Mouse (Mus musculus): Measurements from ENCODE around the gene Nsl1.

DNA sequence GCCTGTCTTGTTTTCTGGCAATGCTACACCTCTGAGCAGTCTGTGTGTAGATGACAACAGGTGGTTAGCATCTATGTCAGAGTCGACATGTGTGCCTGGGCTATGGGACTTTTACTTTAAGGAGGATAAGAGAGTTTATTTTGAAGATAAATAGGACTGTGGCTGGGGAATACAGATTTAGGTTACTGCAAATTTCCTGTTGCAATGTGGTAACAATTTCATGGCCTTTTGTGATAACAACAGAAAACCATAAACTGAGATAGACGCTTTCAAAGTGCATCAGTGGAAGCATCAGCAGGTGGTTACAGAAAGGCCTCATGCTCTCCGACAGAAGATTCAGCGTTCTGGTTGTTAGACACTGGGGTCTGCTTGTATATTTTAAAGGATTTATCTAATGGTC lies 10.7 kb downstream of the Nsl1 start:
- TF ChIP-seq ZC3H11A (IDR thresholded peaks at IDR 0.05; ENCODE audit: borderline replicate concordance, low read depth, low read length) (no peak), CHD2 (IDR thresholded peaks at IDR 0.05; ENCODE audit: low read depth, low read length) (no peak)

All from ES-E14 (cell line).